Mouse (Mus musculus) lung, adult 2 months (tissue): ENCODE measurements around the gene Zfp239.

ENCODE experiments used
- CTCF ChIP-seq: fragments of 200-500 bp; IDR thresholded peaks from 2 replicates; pipeline ENCODE4 v1.5.1; 2011; ENCODE audit warnings: mild to moderate bottlenecking, low read length, control low read depth; ENCODE audit not compliant: insufficient read depth
- POLR2A ChIP-seq: fragments of 200-500 bp; IDR thresholded peaks from 2 replicates; pipeline ENCODE4 v1.6.1; 2011; ENCODE audit warnings: low read depth, mild to moderate bottlenecking, control low read depth, low read length, borderline replicate concordance; ENCODE audit errors: extremely low read depth

DNA sequence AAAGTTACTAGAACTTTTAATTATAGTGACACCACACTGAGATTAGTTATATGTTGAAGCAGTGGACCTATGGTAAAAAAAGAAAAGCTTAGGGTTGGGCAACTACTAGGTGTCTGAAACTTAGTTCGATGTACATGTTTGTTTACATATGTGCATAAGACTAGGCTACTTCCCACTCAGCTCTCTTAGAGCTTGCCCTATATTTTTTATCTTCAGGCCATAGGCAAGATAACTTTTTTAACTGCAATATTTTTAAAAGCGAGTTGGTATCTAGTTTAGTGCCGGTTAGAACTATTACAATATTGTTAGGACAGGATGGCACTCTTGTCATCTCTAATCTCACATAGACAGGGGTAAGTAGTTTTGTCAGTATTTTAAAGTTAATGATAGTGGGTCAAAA, 60.1 kb downstream of the Zfp239 start:
- TF ChIP-seq CTCF (no peak), POLR2A (no peak)
